Mouse (Mus musculus): ENCODE data around the gene Atp2b4.

DNA sequence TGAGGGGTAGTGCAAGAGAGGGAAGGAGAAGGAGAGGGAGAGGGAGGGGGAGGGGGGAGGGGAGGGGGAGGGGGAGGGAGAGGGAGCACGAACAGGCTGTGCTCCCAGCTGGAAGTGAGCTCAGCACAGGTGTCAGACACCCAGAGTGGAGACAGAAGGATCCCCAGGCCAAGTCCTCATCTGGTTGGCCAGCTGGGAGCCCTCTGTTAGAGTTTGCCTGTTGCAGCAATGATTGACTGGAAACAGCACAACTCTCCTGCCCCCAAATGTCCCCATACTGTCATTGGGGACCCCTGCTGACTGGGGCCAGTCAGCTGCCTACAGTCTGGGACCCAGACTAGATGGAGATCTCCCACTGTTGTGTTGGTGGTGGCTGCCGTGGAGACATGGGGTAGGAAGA, 19.3 kb upstream of the Atp2b4 start:
- TF ChIP-seq CTCF (IDR thresholded peaks at IDR 0.05; ENCODE audit: low read depth, low read length) (no peak), POLR2AphosphoS5 (IDR thresholded peaks at IDR 0.05; ENCODE audit: insufficient replicate concordance, low read depth, low read length) (no peak), GATA1 (IDR thresholded peaks at IDR 0.05; ENCODE audit: borderline replicate concordance, low read length) (no peak)

Data from G1E (cell line).